Mouse (Mus musculus) liver, postnatal 0 days (tissue): ENCODE measurements at regions not wholly inside any gene's neighbourhood (a gene's known extent, or its start where the extent isn't known, plus 50 kb on each side); places are given as distances from the start of the nearest gene placed in this dataset.
"Not testable (repeated sequence)": the region's sequence is repeated elsewhere in the genome, so short reads cannot be mapped to it uniquely, and the experiment has no call there.

ENCODE experiments used
- ATAC-seq: fragments of 200-750 bp; cut with Nextera tagmentation; 2 replicates; pipeline ENCODE4 v1.8.0; 2017; ENCODE audit warnings: mild to moderate bottlenecking, moderate library complexity
- DNase-seq: peaks from one replicate; pipeline ENCODE4 v3.0.0-alpha.2; 2016
- H3K27ac ChIP-seq: fragments of 300-500 bp; sonication (generic); 2 replicates; pipeline ENCODE4 v1.5.1; 2014; ENCODE audit warnings: antibody characterized with exemption, moderate library complexity, mild to moderate bottlenecking, low read depth
- H3K27me3 ChIP-seq: fragments of 300-500 bp; sonication (generic); 2 replicates; pipeline ENCODE4 v1.6.1; 2014; ENCODE audit warnings: low read length, control low read depth, mixed read lengths; ENCODE audit not compliant: insufficient read depth
- H3K36me3 ChIP-seq: fragments of 300-500 bp; sonication (generic); replicated peaks from 2 replicates; pipeline ENCODE4 v1.6.1; 2014; ENCODE audit warnings: mild to moderate bottlenecking, control low read depth, low read length, moderate library complexity, mixed read lengths; ENCODE audit not compliant: insufficient read depth
- H3K4me1 ChIP-seq: fragments of 300-500 bp; sonication (generic); 2 replicates; pipeline ENCODE4 v1.6.1; 2014; ENCODE audit warnings: antibody characterized with exemption, mild to moderate bottlenecking, control low read depth; ENCODE audit not compliant: insufficient read depth
- H3K4me2 ChIP-seq: fragments of 300-500 bp; sonication (generic); 2 replicates; pipeline ENCODE4 v1.6.1; 2014; ENCODE audit warnings: low read depth, mild to moderate bottlenecking, low read length, moderate library complexity, mixed read lengths
- H3K4me3 ChIP-seq: fragments of 300-500 bp; sonication (generic); 2 replicates; pipeline ENCODE4 v1.5.1; 2014; ENCODE audit warnings: low read depth, low read length
- H3K9ac ChIP-seq: fragments of 300-500 bp; sonication (generic); replicated peaks from 2 replicates; pipeline ENCODE4 v1.6.1; 2014; ENCODE audit warnings: mild to moderate bottlenecking, moderate library complexity
- H3K9me3 ChIP-seq: fragments of 300-500 bp; sonication (generic); 2 replicates; pipeline ENCODE4 v1.6.1; 2016; ENCODE audit warnings: mild to moderate bottlenecking, control low read depth, low read length, mixed read lengths
- CTCF ChIP-seq: sonication (generic); IDR thresholded peaks from 2 replicates; pipeline ENCODE4 v1.5.1; 2016; ENCODE audit warnings: antibody characterized with exemption, low read depth
- EP300 ChIP-seq: IDR thresholded peaks from 2 replicates; pipeline ENCODE4 v1.6.1; 2016; ENCODE audit warnings: antibody characterized with exemption, low read depth, mild to moderate bottlenecking
- WGBS: fragments of 180-500 bp; shearing (Covaris S2); extraction: QIAGEN DNeasy Blood & Tissue Kit; methylation state at CpG from one replicate; pipeline ENCODE4 v1.1.7; 2014; ENCODE audit not compliant: insufficient replicate concordance; 5-methylcytosine and 5-hydroxymethylcytosine counted together

- no peak overlapping the region for H3K27ac ChIP-seq
- H3K4me3 ChIP-seq, result no peak overlapping the region
- no peak for TF ChIP-seq EP300
- TF ChIP-seq CTCF, result no peak
- H3K4me2 ChIP-seq, result no peak overlapping the region
- H3K36me3 ChIP-seq, result no peaks in the 10 kb centered on the region
- ATAC-seq (no peak), DNase-seq (no peak)
- H3K9ac ChIP-seq, result no peak overlapping the region
- no peaks in the 10 kb centered on the region for H3K4me1 ChIP-seq
- H3K27me3 ChIP-seq, result no peaks in the 10 kb centered on the region
- no peaks in the 10 kb centered on the region for H3K9me3 ChIP-seq
- 52% methylated on average over 7 of the region's 7 CpGs for WGBS
These were observed 162.5 kb upstream of the Arglu1 start for GRCm38 (mm10) chr8:8852656-8853366.

GRCm38 (mm10) chr8:8851271-8851670 lies 160.9 kb upstream of the Arglu1 start:
- ATAC-seq, result no peak
- Histone ChIP-seq H3K9me3 (no peaks in the 10 kb centered on the region), H3K36me3 (no peaks in the 10 kb centered on the region), H3K27me3 (no peaks in the 10 kb centered on the region), H3K4me3 (no peak overlapping the region), H3K27ac (no peak overlapping the region), H3K4me2 (no peak overlapping the region), H3K9ac (no peak overlapping the region), H3K4me1 (no peaks in the 10 kb centered on the region)
- no peak for DNase-seq
- no peak for TF ChIP-seq EP300
- TF ChIP-seq CTCF, result no peak
- 38% methylated on average over 4 of the region's 4 CpGs for WGBS

GRCm38 (mm10) chr8:8850766-8851165 lies 160.4 kb upstream of the Arglu1 start:
- Histone ChIP-seq H3K4me2 (no peak overlapping the region), H3K27ac (no peak overlapping the region), H3K9ac (no peak overlapping the region), H3K4me1 (no peaks in the 10 kb centered on the region), H3K36me3 (no peaks in the 10 kb centered on the region), H3K9me3 (no peaks in the 10 kb centered on the region), H3K4me3 (no peak overlapping the region), H3K27me3 (no peaks in the 10 kb centered on the region)
- 51% methylated on average over 8 of the region's 8 CpGs for WGBS
- DNase-seq, result no peak
- TF ChIP-seq EP300 (no peak), CTCF (no peak)
- ATAC-seq, result no peak

GRCm38 (mm10) chr8:8847579-8847978 lies 157.3 kb upstream of the Arglu1 start:
- TF ChIP-seq CTCF (no peak), EP300 (no peak)
- Histone ChIP-seq H3K9ac (no peak overlapping the region), H3K4me3 (no peak overlapping the region), H3K27ac (no peak overlapping the region), H3K4me2 (no peak overlapping the region), H3K9me3 (no peaks in the 10 kb centered on the region), H3K27me3 (no peaks in the 10 kb centered on the region), H3K4me1 (no peaks in the 10 kb centered on the region), H3K36me3 (no peaks in the 10 kb centered on the region)
- DNase-seq (no peak), ATAC-seq (no peak)
- WGBS, result 43% methylated on average over 10 of the region's 10 CpGs

- Histone ChIP-seq H3K27me3 (no peaks in the 10 kb centered on the region), H3K9me3 (no peaks in the 10 kb centered on the region), H3K9ac (no peak overlapping the region), H3K4me3 (no peak overlapping the region), H3K27ac (no peak overlapping the region), H3K4me1 (no peaks in the 10 kb centered on the region), H3K36me3 (no peaks in the 10 kb centered on the region), H3K4me2 (no peak overlapping the region)
- TF ChIP-seq CTCF (no peak), EP300 (no peak)
- DNase-seq, result no peak
- 43% methylated on average over 2 of the region's 2 CpGs for WGBS
- no peak for ATAC-seq
These were observed 152.0 kb upstream of the Arglu1 start for GRCm38 (mm10) chr8:8842326-8842725.

DNA sequence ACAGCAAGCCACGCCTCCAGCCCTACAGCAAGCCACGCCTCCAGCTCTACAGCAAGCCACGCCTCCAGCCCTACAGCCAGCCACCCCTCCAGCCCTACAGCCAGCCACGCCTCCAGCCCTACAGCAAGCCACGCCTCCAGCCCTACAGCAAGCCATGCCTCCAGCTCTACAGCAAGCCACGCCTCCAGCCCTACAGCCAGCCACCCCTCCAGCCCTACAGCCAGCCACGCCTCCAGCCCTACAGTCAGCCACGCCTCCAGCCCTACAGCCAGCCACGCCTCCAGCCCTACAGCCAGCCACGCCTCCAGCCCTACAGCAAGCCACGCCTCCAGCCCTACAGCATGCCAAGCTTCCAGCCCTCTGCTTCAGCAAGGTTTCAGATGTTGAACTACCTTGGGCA lies 145.8 kb upstream of the Arglu1 start:
- not testable (repeated sequence) for H3K4me3 ChIP-seq, ATAC-seq, H3K9me3 ChIP-seq, H3K4me1 ChIP-seq, H3K9ac ChIP-seq, H3K36me3 ChIP-seq, H3K27me3 ChIP-seq, H3K27ac ChIP-seq, DNase-seq, H3K4me2 ChIP-seq
- WGBS, result 73% methylated on average over 11 of the region's 11 CpGs

DNA sequence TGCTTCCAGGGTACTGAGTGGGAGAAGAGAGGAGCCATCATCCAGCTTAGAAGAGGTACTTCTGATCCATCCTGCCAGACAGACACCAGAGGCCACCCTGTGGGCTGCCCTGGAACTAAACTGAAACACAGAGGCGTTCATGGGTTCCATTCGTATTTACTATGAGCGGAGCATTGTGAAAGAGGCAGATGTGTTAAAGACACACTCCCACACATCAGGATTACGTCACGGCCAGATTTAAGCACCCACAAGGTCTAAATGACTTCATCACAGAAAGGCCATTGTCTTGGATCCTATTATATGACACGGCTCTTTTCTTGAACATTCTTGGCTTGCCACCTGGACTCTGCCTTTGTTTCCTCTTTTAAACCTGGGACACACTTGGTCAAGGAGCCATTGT lies 141.0 kb upstream of the Arglu1 start:
- H3K4me2 ChIP-seq, result no peak overlapping the region
- H3K27ac ChIP-seq, result no peak overlapping the region
- H3K4me1 ChIP-seq, result no peaks in the 10 kb centered on the region
- no peaks in the 10 kb centered on the region for H3K27me3 ChIP-seq
- H3K9ac ChIP-seq, result no peak overlapping the region
- no peak for ATAC-seq
- 82% methylated on average over 6 of the region's 6 CpGs for WGBS
- no peak for TF ChIP-seq CTCF
- no peak for TF ChIP-seq EP300
- H3K36me3 ChIP-seq, result no peaks in the 10 kb centered on the region
- H3K4me3 ChIP-seq, result no peak overlapping the region
- no peaks in the 10 kb centered on the region for H3K9me3 ChIP-seq
- DNase-seq, result no peak
